Mouse (Mus musculus) small intestine, adult 2 months (tissue): ENCODE data around the gene Fanca. TPM values are rescaled to one million over a fixed set of nuclear protein-coding genes. Genes with fewer than 3 reads are reported as not detected.

Experiments used
- H3K27ac ChIP-seq: fragments of 200-500 bp; 2 replicates; pipeline ENCODE4 v1.5.1; 2012; ENCODE audit warnings: low read depth, low read length, control low read depth, inconsistent platforms; ENCODE audit not compliant: insufficient read depth
- H3K27me3 ChIP-seq: fragments of 200-500 bp; 2 replicates; pipeline ENCODE4 v1.6.1; 2012; ENCODE audit warnings: mild to moderate bottlenecking, moderate library complexity, low read length, inconsistent platforms; ENCODE audit not compliant: control insufficient read depth, insufficient read depth
- H3K36me3 ChIP-seq: fragments of 200-500 bp; 2 replicates; pipeline ENCODE4 v1.6.1; 2012; ENCODE audit warnings: mild to moderate bottlenecking, low read length, control low read depth, inconsistent platforms; ENCODE audit not compliant: control insufficient read depth, insufficient read depth
- H3K4me1 ChIP-seq: fragments of 200-500 bp; 2 replicates; pipeline ENCODE4 v1.6.1; 2012; ENCODE audit warnings: low read length, inconsistent platforms, mixed read lengths; ENCODE audit not compliant: control insufficient read depth, insufficient read depth, insufficient read length
- H3K4me3 ChIP-seq: fragments of 200-500 bp; 2 replicates; pipeline ENCODE4 v1.5.1; 2012; ENCODE audit warnings: low read depth, mild to moderate bottlenecking, control low read depth, inconsistent platforms, low read length, moderate library complexity
- CTCF ChIP-seq: fragments of 200-500 bp; IDR thresholded peaks from 2 replicates; pipeline ENCODE4 v1.5.1; 2012; ENCODE audit warnings: low read depth, mild to moderate bottlenecking, control low read depth, inconsistent platforms, low read length, moderate library complexity, mixed read lengths; ENCODE audit not compliant: insufficient replicate concordance, insufficient read length; ENCODE audit errors: extremely low read depth
- POLR2A ChIP-seq: fragments of 200-500 bp; IDR thresholded peaks from 2 replicates; pipeline ENCODE4 v1.6.1; 2012; ENCODE audit warnings: low read depth, mild to moderate bottlenecking, control low read depth, inconsistent platforms, low read length, moderate library complexity
- WGBS: fragments of 180-500 bp; shearing (Covaris S2); methylation state at CpG from one replicate; pipeline ENCODE4 v1.1.7; 2018; 5-methylcytosine and 5-hydroxymethylcytosine counted together
- polyA plus RNA-seq: library from polyadenylated mRNA; depleted of rRNA; stranded (reverse); fragments of >200 nt; gene quantifications from 2 replicates; pipeline ENCODE4 v1.2.3, GENCODE M21; 2012; rRNA removed

The Fanca gene
- 10.9 and 14.1 TPM in 2 replicates for polyA plus RNA-seq

DNA sequence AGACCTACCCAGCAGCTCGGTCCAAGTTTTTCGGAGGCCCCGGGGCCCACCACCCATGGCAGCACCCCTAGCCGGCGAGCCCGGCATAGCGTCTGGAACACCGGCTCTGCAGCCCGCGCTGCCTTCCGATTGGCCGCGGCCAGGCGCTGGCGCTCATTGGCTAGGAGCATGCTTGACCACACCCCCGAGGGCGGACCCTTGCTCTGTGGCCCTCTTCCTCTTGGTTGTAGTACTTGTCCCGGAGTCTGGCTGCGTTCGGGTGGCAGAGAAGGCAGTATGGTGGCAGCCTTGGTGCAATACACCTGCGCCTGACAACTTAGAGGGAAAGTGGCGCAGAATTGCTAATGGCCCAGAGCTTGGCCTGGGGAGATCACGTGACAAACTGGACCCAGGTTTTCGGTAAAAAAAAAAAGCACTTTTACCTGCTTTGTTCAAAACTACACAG lies at the start of gene Fanca:
Fanca (minus strand) TSS at position 110 of the 445 bp plus-strand sequence.
- no peaks in the 10 kb centered on the region for H3K4me1 ChIP-seq
- peak within 1 kb of the TSS; percentile 67 for H3K4me3 ChIP-seq
- H3K27ac ChIP-seq, result peak within 1 kb of the TSS; percentile 5; the same call in 1 of the 2 replicates
- under 1% methylated on average over 24 of the region's 24 CpGs for WGBS
- H3K36me3 ChIP-seq, result no peaks in the 10 kb centered on the region
- TF ChIP-seq CTCF (peak; percentile 48; the same call in 1 of the 2 replicates), POLR2A (peak; percentile 74; the same call in 1 of the 2 replicates)
- H3K27me3 ChIP-seq, result no peaks in the 10 kb centered on the region

GRCm38 (mm10) chr8:123361082-123361739 lies 42.8 kb upstream of the Fanca start:
- no peak overlapping the region for H3K4me3 ChIP-seq
- peak; percentile 84; the same call in 1 of the 2 replicates for TF ChIP-seq CTCF
- no peak for TF ChIP-seq POLR2A
- 58% methylated on average over 12 of the region's 12 CpGs for WGBS
- no peak overlapping the region for H3K27ac ChIP-seq
- H3K36me3 ChIP-seq, result peaks cover 39% of the 10 kb centered on the region
- no peaks in the 10 kb centered on the region for H3K27me3 ChIP-seq
- no peaks in the 10 kb centered on the region for H3K4me1 ChIP-seq

GRCm38 (mm10) chr8:123353216-123353615 lies 34.8 kb upstream of the Fanca start:
- Histone ChIP-seq H3K27ac (no peak overlapping the region), H3K4me3 (no peak overlapping the region), H3K36me3 (peaks cover 18% of the 10 kb centered on the region), H3K4me1 (no peaks in the 10 kb centered on the region), H3K27me3 (no peaks in the 10 kb centered on the region)
- no peak for TF ChIP-seq CTCF
- no peak for TF ChIP-seq POLR2A
- 73% methylated on average over 11 of the region's 11 CpGs for WGBS

GRCm38 (mm10) chr8:123352786-123353185 lies 34.4 kb upstream of the Fanca start:
- H3K4me1 ChIP-seq, result no peaks in the 10 kb centered on the region
- no peaks in the 10 kb centered on the region for H3K27me3 ChIP-seq
- H3K27ac ChIP-seq, result no peak overlapping the region
- WGBS, result 40% methylated on average over 13 of the region's 13 CpGs
- no peak for TF ChIP-seq POLR2A
- TF ChIP-seq CTCF, result peak; percentile 57; the same call in 1 of the 2 replicates
- H3K4me3 ChIP-seq, result no peak overlapping the region
- peaks cover 19% of the 10 kb centered on the region for H3K36me3 ChIP-seq

DNA sequence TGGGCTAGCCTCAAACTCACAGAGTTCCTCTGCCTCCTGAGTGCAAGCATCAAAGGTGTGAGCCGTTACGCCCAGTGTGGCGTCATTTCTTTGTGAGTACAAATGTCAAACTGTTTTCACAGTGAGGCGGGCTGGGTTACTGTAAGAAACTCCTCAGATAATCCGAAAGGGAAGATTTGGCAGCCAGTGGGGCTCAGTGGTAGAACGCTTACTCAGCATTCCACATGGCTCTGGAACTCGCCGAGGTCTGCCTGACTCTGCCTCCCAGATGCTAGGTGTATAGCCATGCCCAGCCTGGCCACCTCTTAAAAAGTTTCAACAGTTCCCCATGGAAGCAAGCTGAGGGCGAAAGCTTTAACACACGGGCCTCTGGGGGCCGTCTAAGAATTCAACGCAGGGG lies 33.7 kb upstream of the Fanca start:
- WGBS, result 75% methylated on average over 12 of the region's 12 CpGs

GRCm38 (mm10) chr8:123349073-123349472 lies 30.7 kb upstream of the Fanca start:
- WGBS, result 93% methylated on average over 4 of the region's 4 CpGs
- TF ChIP-seq CTCF (no peak), POLR2A (no peak)
- Histone ChIP-seq H3K4me3 (no peak overlapping the region), H3K27me3 (no peaks in the 10 kb centered on the region), H3K36me3 (peaks cover 7% of the 10 kb centered on the region), H3K4me1 (no peaks in the 10 kb centered on the region), H3K27ac (no peak overlapping the region)

More for the DNA sequence above, 33.7 kb upstream of the Fanca start:
- H3K27me3 ChIP-seq, result no peaks in the 10 kb centered on the region
- H3K27ac ChIP-seq, result no peak overlapping the region
- H3K36me3 ChIP-seq, result peaks cover 14% of the 10 kb centered on the region
- H3K4me3 ChIP-seq, result no peak overlapping the region
- H3K4me1 ChIP-seq, result no peaks in the 10 kb centered on the region
- no peak for TF ChIP-seq POLR2A
- no peak for TF ChIP-seq CTCF

GRCm38 (mm10) chr8:123348237-123348843 lies 30.0 kb upstream of the Fanca start:
- H3K27me3 ChIP-seq, result no peaks in the 10 kb centered on the region
- H3K27ac ChIP-seq, result no peak overlapping the region
- WGBS, result 67% methylated on average over 9 of the region's 9 CpGs
- H3K4me1 ChIP-seq, result no peaks in the 10 kb centered on the region
- peaks cover 7% of the 10 kb centered on the region for H3K36me3 ChIP-seq
- no peak for TF ChIP-seq CTCF
- TF ChIP-seq POLR2A, result no peak
- H3K4me3 ChIP-seq, result no peak overlapping the region
